Mouse (Mus musculus) heart, adult 2 months (tissue): ENCODE measurements around the gene Gm20388. TPM values are rescaled to one million over a fixed set of nuclear protein-coding genes. Genes with fewer than 3 reads are reported as not detected.
A peak's percentile ranks its signal among the peaks of the same experiment; 100 is the strongest.

ENCODE experiments used
- DNase-seq, 2 experiments: peaks; one replicate each; pipeline ENCODE4 v3.0.0; 2021
- H3K27ac ChIP-seq: fragments of 200-600 bp; 2 replicates; pipeline ENCODE4 v1.8.1; 2022
- H3K27me3 ChIP-seq: fragments of 200-500 bp; 2 replicates; pipeline ENCODE4 v1.6.1; 2012; ENCODE audit warnings: mild to moderate bottlenecking, low read length, inconsistent platforms, mixed read lengths; ENCODE audit not compliant: control insufficient read depth, insufficient read depth
- H3K36me3 ChIP-seq: fragments of 200-500 bp; 2 replicates; pipeline ENCODE4 v1.6.1; 2012; ENCODE audit warnings: low read length, inconsistent platforms; ENCODE audit not compliant: control insufficient read depth, insufficient read depth
- H3K4me1 ChIP-seq: fragments of 200-500 bp; 2 replicates; pipeline ENCODE4 v1.6.1; 2011; ENCODE audit warnings: low read length; ENCODE audit not compliant: control insufficient read depth, insufficient read depth
- H3K4me3 ChIP-seq: fragments of 200-600 bp; 2 replicates; pipeline ENCODE4 v1.8.1; 2022
- H3K79me2 ChIP-seq: fragments of 200-500 bp; replicated peaks from 2 replicates; pipeline ENCODE4 v1.6.1; 2012; ENCODE audit warnings: mild to moderate bottlenecking, inconsistent platforms, low read length, moderate library complexity, mixed read lengths; ENCODE audit not compliant: control insufficient read depth, insufficient read depth
- H3K9ac ChIP-seq: fragments of 200-500 bp; 2 replicates; pipeline ENCODE4 v1.6.1; 2012; ENCODE audit warnings: low read depth, mild to moderate bottlenecking, control low read depth, inconsistent platforms, low read length, mixed read lengths
- CTCF ChIP-seq: fragments of 200-600 bp; IDR thresholded peaks from 2 replicates; pipeline ENCODE4 v1.8.1; 2022; ENCODE audit warnings: antibody characterized with exemption, mild to moderate bottlenecking, moderate library complexity
- EP300 ChIP-seq: fragments of 200-500 bp; IDR thresholded peaks from 2 replicates; pipeline ENCODE4 v1.6.1; 2011; ENCODE audit warnings: low read depth, low read length, control low read depth; ENCODE audit not compliant: insufficient read depth
- POLR2A ChIP-seq: fragments of 200-500 bp; IDR thresholded peaks from 2 replicates; pipeline ENCODE4 v1.6.1; 2011; ENCODE audit warnings: mild to moderate bottlenecking, low read depth, low read length, control low read depth; ENCODE audit not compliant: insufficient read depth
- WGBS: fragments of 180-500 bp; shearing (Covaris S2); methylation state at CpG from one replicate; pipeline ENCODE4 v1.1.7; 2018; 5-methylcytosine and 5-hydroxymethylcytosine counted together
- intact Hi-C: fragments of 180-260 bp; cut with DNase I; formaldehyde crosslinking; loops from one replicate; pipeline ENCODE4 v1.15.1; 2025
- polyA plus RNA-seq: library from polyadenylated mRNA; depleted of rRNA; stranded (reverse); fragments of >200 nt; gene quantifications from 2 replicates; pipeline ENCODE4 v1.2.3, GENCODE M21; 2012
- total RNA-seq, 2 experiments: library from RNA; stranded (reverse); gene quantifications; 2 replicates each; pipeline ENCODE4 v1.2.3; 2021

The Gm20388 gene
- total and polyA plus RNA-seq, 3 experiments: 1.8 to 32.3 TPM; not detected in 1

DNA sequence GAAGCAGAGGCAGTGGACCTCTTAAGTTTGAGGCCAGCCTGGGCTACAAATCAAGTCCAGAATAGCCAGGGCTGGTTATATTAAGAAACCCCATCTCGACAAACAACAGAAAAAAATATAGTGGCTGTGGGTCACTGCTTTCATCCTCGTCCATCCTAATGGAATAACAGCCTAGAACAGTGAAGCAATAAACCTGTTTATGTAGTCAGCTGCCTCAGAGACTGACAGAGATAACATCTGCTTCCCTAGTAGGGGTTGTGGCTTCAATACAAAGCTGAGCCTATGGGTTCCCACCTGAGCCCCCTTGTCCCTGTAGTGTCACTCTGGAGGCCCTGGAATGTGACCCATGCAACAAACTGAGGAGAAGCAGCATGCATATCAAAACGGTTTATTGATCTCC lies 2663.6 kb downstream of the Gm20388 start:
- Histone ChIP-seq H3K4me1 (peaks cover 13% of the 10 kb centered on the region), H3K4me3 (no peak overlapping the region), H3K9ac (no peak overlapping the region), H3K27me3 (no peaks in the 10 kb centered on the region), H3K79me2 (no peaks in the 10 kb centered on the region), H3K36me3 (no peaks in the 10 kb centered on the region), H3K27ac (no peak overlapping the region)
- intact Hi-C loops: no loop called here
- no peak for DNase-seq
- TF ChIP-seq POLR2A (no peak), EP300 (no peak), CTCF (no peak)
- WGBS: 59% methylated on average over 3 of the region's 3 CpGs

DNA sequence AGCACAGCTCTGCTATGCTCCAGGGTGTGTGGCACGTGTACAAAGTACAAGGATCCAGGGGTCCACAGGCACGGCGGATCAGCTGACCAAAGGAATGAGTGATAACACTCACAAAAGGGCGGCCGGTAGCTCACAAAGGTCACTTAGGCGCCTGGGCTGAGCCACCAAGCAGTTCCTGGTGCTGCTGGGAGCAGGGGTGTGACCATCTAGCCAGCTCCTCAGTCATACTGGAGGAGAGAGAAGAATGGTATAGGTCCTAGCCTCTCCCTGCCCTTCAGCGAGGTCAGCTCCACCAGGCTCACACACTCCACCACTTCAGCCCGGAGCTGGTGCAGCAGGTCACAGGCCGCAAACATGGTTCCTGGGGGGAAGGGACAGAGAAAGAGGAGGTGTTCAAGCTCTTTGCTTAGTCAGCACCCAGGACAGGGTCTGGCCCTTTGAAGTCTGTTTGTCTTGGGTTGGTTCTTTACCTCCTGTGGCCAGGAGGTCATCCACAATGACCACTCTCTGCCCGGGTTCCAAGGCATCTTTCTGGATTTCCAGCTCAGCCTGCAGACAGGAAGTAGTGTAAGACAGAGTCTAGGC lies 2664.1 kb downstream of the Gm20388 start:
- intact Hi-C loops: no loop called here
- H3K4me3 ChIP-seq: no peak overlapping the region
- 51% methylated on average over 10 of the region's 10 CpGs for WGBS

GRCm38 (mm10) chr8:122575286-122575685 lies 2664.6 kb downstream of the Gm20388 start:
- DNase-seq: no peak
- Histone ChIP-seq H3K4me3 (no peak overlapping the region; the same call in 1 of the 2 replicates), H3K27ac (peak overlapping the region; percentile 62; the same call in 1 of the 2 replicates), H3K36me3 (no peaks in the 10 kb centered on the region), H3K9ac (no peak overlapping the region), H3K79me2 (no peaks in the 10 kb centered on the region), H3K27me3 (no peaks in the 10 kb centered on the region), H3K4me1 (peaks cover 13% of the 10 kb centered on the region)
- intact Hi-C loops: no loop called here
- WGBS: 54% methylated on average over 8 of the region's 8 CpGs
- TF ChIP-seq CTCF: no peak
- no peak for TF ChIP-seq EP300
- TF ChIP-seq POLR2A: no peak

More for the DNA sequence above, 2664.1 kb downstream of the Gm20388 start:
- no peaks in the 10 kb centered on the region for H3K27me3 ChIP-seq
- no peak overlapping the region for H3K27ac ChIP-seq
- DNase-seq: no peak
- H3K79me2 ChIP-seq: no peaks in the 10 kb centered on the region
- peaks cover 13% of the 10 kb centered on the region for H3K4me1 ChIP-seq
- no peaks in the 10 kb centered on the region for H3K36me3 ChIP-seq
- TF ChIP-seq EP300 (no peak), POLR2A (no peak), CTCF (no peak)
- no peak overlapping the region for H3K9ac ChIP-seq

- peak overlapping the region; percentile 74 for H3K9ac ChIP-seq
- no peaks in the 10 kb centered on the region for H3K79me2 ChIP-seq
- peaks cover 13% of the 10 kb centered on the region for H3K4me1 ChIP-seq
- no peaks in the 10 kb centered on the region for H3K27me3 ChIP-seq
- H3K36me3 ChIP-seq: no peaks in the 10 kb centered on the region
- H3K27ac ChIP-seq: peak overlapping the region; percentile 62
- peak overlapping the region; percentile 64 for H3K4me3 ChIP-seq
- intact Hi-C loops: no loop called here
- DNase-seq: peak in 1 of 2 experiments; percentile 37
- TF ChIP-seq CTCF (no peak), EP300 (no peak), POLR2A (no peak)
- 19% methylated on average over 21 of the region's 21 CpGs for WGBS
Observed at GRCm38 (mm10) chr8:122575735-122576647, 2665.3 kb downstream of the Gm20388 start.

GRCm38 (mm10) chr8:122576648-122577022 lies 2666.0 kb downstream of the Gm20388 start, which contains the start of gene Aprt:
TSS of gene Aprt (minus strand) at chr8:122576909.
- H3K27me3 ChIP-seq: no peaks in the 10 kb centered on the region
- TF ChIP-seq CTCF (no peak), POLR2A (peak; percentile 69; the same call in 1 of the 2 replicates)

More at GRCm38 (mm10) chr8:122576648-122577022, 2666.0 kb downstream of the Gm20388 start, which contains the start of gene Aprt:
- intact Hi-C loops: no loop called here
- Histone ChIP-seq H3K4me1 (peaks cover 13% of the 10 kb centered on the region), H3K9ac (peak within 1 kb of the TSS; percentile 74), H3K79me2 (no peaks in the 10 kb centered on the region), H3K4me3 (peak within 1 kb of the TSS; percentile 64), H3K36me3 (no peaks in the 10 kb centered on the region), H3K27ac (peak within 1 kb of the TSS; percentile 62)
- peak; percentile 94 to 95 for DNase-seq
- WGBS: under 1% methylated on average over 39 of the region's 39 CpGs
